Mouse (Mus musculus) lung, embryonic 15.5 days (tissue): Measurements from ENCODE around the gene Gpr161. TPM values are rescaled to one million over a fixed set of nuclear protein-coding genes. Genes with fewer than 3 reads are reported as not detected.

Source experiments
- ATAC-seq: fragments of 200-750 bp; cut with Nextera tagmentation; 2 replicates; pipeline ENCODE4 v1.8.0; 2017; ENCODE audit warnings: moderate number of reproducible peaks, borderline replicate concordance; ENCODE audit not compliant: low FRiP score, low TSS enrichment; ENCODE audit errors: extremely low read depth
- H3K27ac ChIP-seq: fragments of 300-500 bp; sonication (generic); 2 replicates; pipeline ENCODE4 v1.5.1; 2015; ENCODE audit warnings: moderate library complexity, mild to moderate bottlenecking, inconsistent platforms
- H3K27me3 ChIP-seq: fragments of 300-500 bp; sonication (generic); 2 replicates; pipeline ENCODE4 v1.6.1; 2015; ENCODE audit warnings: inconsistent platforms
- H3K36me3 ChIP-seq: fragments of 300-500 bp; sonication (generic); 2 replicates; pipeline ENCODE4 v1.6.1; 2015; ENCODE audit warnings: inconsistent platforms
- H3K4me1 ChIP-seq: fragments of 300-500 bp; sonication (generic); 2 replicates; pipeline ENCODE4 v1.6.1; 2015; ENCODE audit warnings: inconsistent platforms
- H3K4me2 ChIP-seq: fragments of 300-500 bp; sonication (generic); 2 replicates; pipeline ENCODE4 v1.6.1; 2015; ENCODE audit warnings: inconsistent platforms, mild to moderate bottlenecking, moderate library complexity
- H3K4me3 ChIP-seq: fragments of 300-500 bp; sonication (generic); 2 replicates; pipeline ENCODE4 v1.5.1; 2015; ENCODE audit warnings: mild to moderate bottlenecking, inconsistent platforms
- H3K9ac ChIP-seq: fragments of 300-500 bp; sonication (generic); 2 replicates; pipeline ENCODE4 v1.6.1; 2015; ENCODE audit warnings: inconsistent platforms
- H3K9me3 ChIP-seq: fragments of 300-500 bp; sonication (generic); 2 replicates; pipeline ENCODE4 v1.6.1; 2016; ENCODE audit warnings: inconsistent platforms
- WGBS: fragments of 180-500 bp; shearing (Covaris S2); methylation state at CpG from one replicate; pipeline ENCODE4 v1.1.7; 2015; 5-methylcytosine and 5-hydroxymethylcytosine counted together
- polyA plus RNA-seq: library from polyadenylated mRNA; unstranded; fragments of >200 nt; fragmentation: Nextera tagmentation; extraction: Ambion mirVana; gene quantifications from 2 replicates; pipeline ENCODE4 v1.2.1, GENCODE M21; 2015

Gpr161 gene
- polyA plus RNA-seq, 1 experiment from 2014 or later = 0.84 TPM

- H3K4me2 ChIP-seq = no peak overlapping the region
- no peak for ATAC-seq
- 0 out of 2 replicates have a peak, but pooled peaks cover 3% of the 10 kb centered on the region for H3K36me3 ChIP-seq
- no peak overlapping the region for H3K4me3 ChIP-seq
- H3K27me3 ChIP-seq = no peaks in the 10 kb centered on the region
- 21% methylated on average over 2 of the region's 2 CpGs for WGBS
- no peaks in the 10 kb centered on the region for H3K9me3 ChIP-seq
- no peak overlapping the region for H3K27ac ChIP-seq
- no peaks in the 10 kb centered on the region for H3K4me1 ChIP-seq
- no peak overlapping the region for H3K9ac ChIP-seq
Measured at GRCm38 (mm10) chr1:165356347-165356746, 60.8 kb downstream of the Gpr161 start.

GRCm38 (mm10) chr1:165363271-165363670 is 67.7 kb downstream of the Gpr161 start:
- no peak for ATAC-seq
- 61% methylated on average over 2 of the region's 2 CpGs for WGBS
- H3K4me2 ChIP-seq = no peak overlapping the region

GRCm38 (mm10) chr1:165365057-165365456 is 69.5 kb downstream of the Gpr161 start:
- no peak for ATAC-seq
- H3K27ac ChIP-seq = no peak overlapping the region
- no peak overlapping the region for H3K4me3 ChIP-seq
- H3K9ac ChIP-seq = no peak overlapping the region
- H3K4me2 ChIP-seq = no peak overlapping the region
- WGBS = 90% methylated on average over 3 of the region's 3 CpGs
- H3K36me3 ChIP-seq = no peaks in the 10 kb centered on the region
- H3K27me3 ChIP-seq = no peaks in the 10 kb centered on the region
- no peaks in the 10 kb centered on the region for H3K4me1 ChIP-seq
- H3K9me3 ChIP-seq = no peaks in the 10 kb centered on the region

More at GRCm38 (mm10) chr1:165363271-165363670, 67.7 kb downstream of the Gpr161 start:
- no peak overlapping the region for H3K9ac ChIP-seq
- no peaks in the 10 kb centered on the region for H3K9me3 ChIP-seq
- H3K27me3 ChIP-seq = no peaks in the 10 kb centered on the region
- H3K36me3 ChIP-seq = no peaks in the 10 kb centered on the region
- H3K4me3 ChIP-seq = no peak overlapping the region
- H3K27ac ChIP-seq = no peak overlapping the region
- no peaks in the 10 kb centered on the region for H3K4me1 ChIP-seq

- Histone ChIP-seq H3K4me3 (no peak overlapping the region), H3K27me3 (no peaks in the 10 kb centered on the region), H3K36me3 (no peaks in the 10 kb centered on the region), H3K9me3 (no peaks in the 10 kb centered on the region), H3K27ac (no peak overlapping the region), H3K4me1 (no peaks in the 10 kb centered on the region), H3K4me2 (no peak overlapping the region), H3K9ac (no peak overlapping the region)
- no peak for ATAC-seq
- WGBS = 93% methylated on average over 4 of the region's 4 CpGs
Measured at GRCm38 (mm10) chr1:165370990-165371389, 75.4 kb downstream of the Gpr161 start.

DNA sequence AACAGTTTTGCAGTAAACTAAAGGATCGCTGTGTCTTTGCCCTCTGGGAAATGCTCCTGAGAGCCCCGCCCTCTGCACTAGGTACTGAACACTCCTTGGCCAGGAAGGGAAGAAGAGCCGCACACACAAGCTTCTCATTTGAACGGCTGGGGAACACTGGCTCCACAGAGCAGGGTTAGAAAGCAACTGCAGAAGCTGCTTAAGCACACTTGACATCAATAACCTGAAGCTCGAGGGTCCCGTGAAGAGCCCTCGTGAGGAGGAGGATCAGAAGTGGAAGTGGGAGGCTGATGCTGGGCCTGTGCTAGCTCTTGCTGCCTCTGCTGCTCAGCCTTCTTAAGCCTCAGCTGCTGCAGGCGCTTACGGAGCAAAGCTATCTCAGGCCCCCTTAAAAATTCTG is 78.2 kb downstream of the Gpr161 start:
- H3K9ac ChIP-seq = no peak overlapping the region
- no peak overlapping the region for H3K4me2 ChIP-seq
- peak; percentile 77 for ATAC-seq
- no peaks in the 10 kb centered on the region for H3K36me3 ChIP-seq
- no peak overlapping the region for H3K27ac ChIP-seq
- no peaks in the 10 kb centered on the region for H3K27me3 ChIP-seq
- no peaks in the 10 kb centered on the region for H3K9me3 ChIP-seq
- no peaks in the 10 kb centered on the region for H3K4me1 ChIP-seq
- WGBS = 47% methylated on average over 9 of the region's 9 CpGs
- H3K4me3 ChIP-seq = no peak overlapping the region

Other genes with a start within 250 kb of the Gpr161 start
- 0.05 TPM in 1 of 2 replicates, not detected in the other for gene Tbx19, start 135.0 kb upstream of the Gpr161 start, polyA plus RNA-seq
- gene Sft2d2, start 101.4 kb upstream of the Gpr161 start, polyA plus RNA-seq = 17.2 and 19.2 TPM in 2 replicates
- 102 and 104 TPM in 2 replicates for gene Tiprl, start 58.8 kb upstream of the Gpr161 start, polyA plus RNA-seq
- gene Dcaf6, start 164.7 kb downstream of the Gpr161 start, polyA plus RNA-seq = 11.3 and 13.5 TPM in 2 replicates
- gene Mpc2, start 164.8 kb downstream of the Gpr161 start, polyA plus RNA-seq = 120 and 130 TPM in 2 replicates
- 0.08 TPM in 1 of 2 replicates, not detected in the other for gene Adcy10, start 189.4 kb downstream of the Gpr161 start, polyA plus RNA-seq